ENCODE assay signal across 15 mouse cellular contexts in genomic region chr6:96376773-96377172, GRCm38 (mm10).
"Had no signal": no experiment of that assay in that cellular context is flagged by ENCODE, and none has a peak within 500 bp of the region (broad histone marks: within the 10 kb centered on the region; RNA-seq: fewer than 3 reads in every experiment).

No protein-coding gene starts in this region.

- H3K4me2 ChIP-seq: lung, embryonic 14.5 days; midbrain, embryonic 12.5 days; midbrain, embryonic 15.5 days; neural tube, embryonic 12.5 days; stomach, embryonic 15.5 days had no signal

- H3K27ac ChIP-seq: macrophage; midbrain, embryonic 12.5 days; midbrain, embryonic 15.5 days; neural tube, embryonic 12.5 days; stomach, embryonic 15.5 days; stomach, postnatal 0 days had no signal

- H3K4me3 ChIP-seq: megakaryocyte, embryonic 14.5 days; midbrain, embryonic 12.5 days; midbrain, embryonic 15.5 days; neural tube, embryonic 12.5 days; stomach, embryonic 15.5 days had no signal

- H3K36me3 ChIP-seq: midbrain, embryonic 12.5 days; midbrain, embryonic 15.5 days; neural tube, embryonic 12.5 days; stomach, embryonic 15.5 days had no signal

- H3K4me1 ChIP-seq: megakaryocyte, embryonic 14.5 days; midbrain, embryonic 15.5 days; stomach, embryonic 15.5 days had no signal

- DNase-seq: lung, adult 18-20 months; lung, embryonic 14.5 days; lung, postnatal 10 days; lung, postnatal 36 days; right cerebral cortex, postnatal 14 days; thymus, adult 2 months; thymus, postnatal 25 days; thymus, postnatal 4 days had no signal

- H3K27me3 ChIP-seq: megakaryocyte, embryonic 14.5 days; midbrain, embryonic 12.5 days; midbrain, embryonic 15.5 days; neural tube, embryonic 12.5 days; stomach, embryonic 15.5 days had no signal

- H3K9ac ChIP-seq: lung, embryonic 14.5 days; midbrain, embryonic 12.5 days; midbrain, embryonic 15.5 days; neural tube, embryonic 12.5 days; stomach, embryonic 15.5 days had no signal

- ATAC-seq: midbrain, embryonic 15.5 days had no signal

- H3K9me3 ChIP-seq: midbrain, embryonic 12.5 days; midbrain, embryonic 15.5 days; neural tube, embryonic 12.5 days; stomach, embryonic 15.5 days had no signal
